Mouse (Mus musculus) midbrain, embryonic 13.5 days (tissue): ENCODE measurements around the gene Cebpg. TPM values are rescaled to one million over a fixed set of nuclear protein-coding genes. Genes with fewer than 3 reads are reported as not detected.
A peak's percentile ranks its signal among the peaks of the same experiment; 100 is the strongest.

Experiments used
- ATAC-seq: fragments of 200-750 bp; cut with Nextera tagmentation; 2 replicates; pipeline ENCODE4 v1.8.0; 2017; ENCODE audit warnings: mild to moderate bottlenecking, moderate TSS enrichment, moderate library complexity
- H3K27ac ChIP-seq: fragments of 300-500 bp; sonication (generic); 2 replicates; pipeline ENCODE4 v1.5.1; 2015; ENCODE audit warnings: inconsistent platforms, mild to moderate bottlenecking, moderate library complexity
- H3K27me3 ChIP-seq: fragments of 300-500 bp; sonication (generic); 2 replicates; pipeline ENCODE4 v1.6.1; 2015; ENCODE audit warnings: mild to moderate bottlenecking, inconsistent platforms
- H3K36me3 ChIP-seq: fragments of 300-500 bp; sonication (generic); 2 replicates; pipeline ENCODE4 v1.6.1; 2015; ENCODE audit warnings: mild to moderate bottlenecking, inconsistent platforms
- H3K4me1 ChIP-seq: fragments of 300-500 bp; sonication (generic); replicated peaks from 2 replicates; pipeline ENCODE4 v1.6.1; 2015; ENCODE audit warnings: inconsistent platforms
- H3K4me2 ChIP-seq: fragments of 300-500 bp; sonication (generic); replicated peaks from 2 replicates; pipeline ENCODE4 v1.6.1; 2015; ENCODE audit warnings: moderate library complexity, mild to moderate bottlenecking, inconsistent platforms
- H3K4me3 ChIP-seq: fragments of 300-500 bp; sonication (generic); replicated peaks from 2 replicates; pipeline ENCODE4 v1.5.1; 2015; ENCODE audit warnings: mild to moderate bottlenecking, inconsistent platforms
- H3K9ac ChIP-seq: fragments of 300-500 bp; sonication (generic); replicated peaks from 2 replicates; pipeline ENCODE4 v1.6.1; 2015; ENCODE audit warnings: mild to moderate bottlenecking, inconsistent platforms
- H3K9me3 ChIP-seq: fragments of 300-500 bp; sonication (generic); 2 replicates; pipeline ENCODE4 v1.6.1; 2016; ENCODE audit warnings: mild to moderate bottlenecking, inconsistent platforms
- WGBS: fragments of 180-500 bp; shearing (Covaris S2); methylation state at CpG from one replicate; pipeline ENCODE4 v1.1.7; 2015; 5-methylcytosine and 5-hydroxymethylcytosine counted together
- microRNA-seq: library from miRNA; unstranded; fragments of <30 nt; microRNA quantifications from one replicate; pipeline ENCODE4, GENCODE M21; 2016
- polyA plus RNA-seq: library from polyadenylated mRNA; unstranded; fragments of >200 nt; fragmentation: Nextera tagmentation; extraction: Ambion mirVana; gene quantifications from 2 replicates; pipeline ENCODE4 v1.2.1, GENCODE M21; 2015

The Cebpg gene
- polyA plus RNA-seq, 1 experiment from 2014 or later = 42.4 TPM

- Histone ChIP-seq H3K4me3 (no peak overlapping the region), H3K27ac (0 out of 2 replicates have a peak overlapping the region, but pooled peaks have one; percentile 21), H3K4me1 (peaks cover 15% of the 10 kb centered on the region), H3K9ac (no peak overlapping the region), H3K36me3 (no peaks in the 10 kb centered on the region), H3K27me3 (no peaks in the 10 kb centered on the region), H3K4me2 (no peak overlapping the region), H3K9me3 (no peaks in the 10 kb centered on the region)
- 45% methylated on average over 9 of the region's 9 CpGs for WGBS
- ATAC-seq = peak; percentile 75
These were observed 43.1 kb downstream of the Cebpg start for GRCm38 (mm10) chr7:35013228-35013627.

- H3K9ac ChIP-seq = no peak overlapping the region
- H3K36me3 ChIP-seq = 0 out of 2 replicates have a peak, but pooled peaks cover 4% of the 10 kb centered on the region
- no peak for ATAC-seq
- no peaks in the 10 kb centered on the region for H3K27me3 ChIP-seq
- peaks cover 20% of the 10 kb centered on the region for H3K4me1 ChIP-seq
- H3K9me3 ChIP-seq = no peaks in the 10 kb centered on the region
- 88% methylated on average over 7 of the region's 7 CpGs for WGBS
- no peak overlapping the region for H3K27ac ChIP-seq
- no peak overlapping the region for H3K4me2 ChIP-seq
- H3K4me3 ChIP-seq = no peak overlapping the region
These were observed 49.7 kb downstream of the Cebpg start for GRCm38 (mm10) chr7:35006661-35007060.

- Histone ChIP-seq H3K27me3 (no peaks in the 10 kb centered on the region), H3K27ac (no peak overlapping the region), H3K9ac (no peak overlapping the region), H3K9me3 (no peaks in the 10 kb centered on the region), H3K36me3 (0 out of 2 replicates have a peak, but pooled peaks cover 4% of the 10 kb centered on the region), H3K4me1 (peaks cover 25% of the 10 kb centered on the region), H3K4me3 (no peak overlapping the region), H3K4me2 (no peak overlapping the region)
- WGBS = 62% methylated on average over 7 of the region's 7 CpGs
- ATAC-seq = no peak
These were observed 53.1 kb downstream of the Cebpg start for GRCm38 (mm10) chr7:35003171-35003737.

- WGBS = 42% methylated on average over 6 of the region's 6 CpGs
- no peaks in the 10 kb centered on the region for H3K36me3 ChIP-seq
These were observed 55.5 kb downstream of the Cebpg start for GRCm38 (mm10) chr7:35000839-35001238.

More at GRCm38 (mm10) chr7:35000839-35001238, 55.5 kb downstream of the Cebpg start:
- Histone ChIP-seq H3K9me3 (no peaks in the 10 kb centered on the region), H3K27ac (no peak overlapping the region), H3K27me3 (no peaks in the 10 kb centered on the region), H3K4me2 (no peak overlapping the region), H3K4me1 (peaks cover 30% of the 10 kb centered on the region), H3K4me3 (no peak overlapping the region), H3K9ac (no peak overlapping the region)
- ATAC-seq = no peak

Small RNA genes lying within 50 kb of the gene (microRNA-seq; reads per million reads assigned to microRNA genes)
- not detected for gene Gm25033

Other genes with a start within 250 kb of the Cebpg start
- gene Chst8, start 243.9 kb downstream of the Cebpg start, polyA plus RNA-seq = 20.5 and 21.2 TPM in 2 replicates
- gene Pepd, start 144.2 kb downstream of the Cebpg start, polyA plus RNA-seq = 55.5 and 56.0 TPM in 2 replicates
- 0.41 and 0.47 TPM in 2 replicates for gene Cebpa, start 62.7 kb upstream of the Cebpg start, polyA plus RNA-seq
- 3.4 and 3.6 TPM in 2 replicates for gene Slc7a10, start 129.8 kb upstream of the Cebpg start, polyA plus RNA-seq
- 25.9 and 31.1 TPM in 2 replicates for gene Lrp3, start 158.9 kb upstream of the Cebpg start, polyA plus RNA-seq